Mouse (Mus musculus): ENCODE measurements around the gene Nr1h3. TPM values are rescaled to one million over a fixed set of nuclear protein-coding genes. Genes with fewer than 3 reads are reported as not detected.
"Not testable (repeated sequence)": the region's sequence is repeated elsewhere in the genome, so short reads cannot be mapped to it uniquely, and the experiment has no call there.

Gene Nr1h3
- polyA plus RNA-seq (2015; fragmentation: Nextera tagmentation; extraction: Ambion mirVana), result 1.6 and 2.1 TPM in 2 replicates

GRCm38 (mm10) chr2:91202222-91202971, at the start of gene Nr1h3, which contains the start of gene Acp2:
Gene Nr1h3, minus strand, starts transcription at chr2:91202834.
Gene Acp2, plus strand, starts transcription at chr2:91202885.
- Histone ChIP-seq H3K9ac (replicated peaks) (peak within 1 kb of the TSS; percentile 80), H3K4me1 (replicated peaks) (peaks cover 25% of the 10 kb centered on the region), H3K9me3 (no peaks in the 10 kb centered on the region), H3K4me2 (replicated peaks) (peak within 1 kb of the TSS; percentile 69), H3K36me3 (peaks cover 22% of the 10 kb centered on the region), H3K27ac (peak within 1 kb of the TSS; percentile 90), H3K4me3 (replicated peaks) (peak within 1 kb of the TSS; percentile 65), H3K27me3 (no peaks in the 10 kb centered on the region)
- WGBS, result 3% methylated on average over 28 of the region's 28 CpGs
- ATAC-seq, result peak; percentile 98

- H3K27me3 ChIP-seq, result peaks cover 21% of the 10 kb centered on the region
- WGBS, result 78% methylated on average over 4 of the region's 4 CpGs
- peaks cover 21% of the 10 kb centered on the region for H3K4me1 ChIP-seq (replicated peaks)
- no peak overlapping the region for H3K4me2 ChIP-seq (replicated peaks)
- H3K27ac ChIP-seq, result no peak overlapping the region
- no peaks in the 10 kb centered on the region for H3K9me3 ChIP-seq
- no peak overlapping the region for H3K9ac ChIP-seq (replicated peaks)
- no peaks in the 10 kb centered on the region for H3K36me3 ChIP-seq
- ATAC-seq, result no peak
- no peak overlapping the region for H3K4me3 ChIP-seq (replicated peaks)
Observed at GRCm38 (mm10) chr2:91252001-91252400, 49.4 kb upstream of the Nr1h3 start.

GRCm38 (mm10) chr2:91248366-91248765, 45.7 kb upstream of the Nr1h3 start:
- H3K9me3 ChIP-seq, result no peaks in the 10 kb centered on the region
- H3K9ac ChIP-seq (replicated peaks), result no peak overlapping the region
- H3K27ac ChIP-seq, result no peak overlapping the region
- H3K4me2 ChIP-seq (replicated peaks), result no peak overlapping the region
- WGBS, result 92% methylated on average over 4 of the region's 4 CpGs
- H3K36me3 ChIP-seq, result no peaks in the 10 kb centered on the region
- H3K4me3 ChIP-seq (replicated peaks), result no peak overlapping the region
- H3K4me1 ChIP-seq (replicated peaks), result no peaks in the 10 kb centered on the region
- H3K27me3 ChIP-seq, result no peaks in the 10 kb centered on the region; the same call in 1 of the 2 replicates
- no peak for ATAC-seq

- ATAC-seq, result no peak
- Histone ChIP-seq H3K27me3 (no peaks in the 10 kb centered on the region), H3K9ac (replicated peaks) (no peak overlapping the region), H3K9me3 (no peaks in the 10 kb centered on the region), H3K4me3 (replicated peaks) (no peak overlapping the region), H3K4me2 (replicated peaks) (no peak overlapping the region), H3K36me3 (no peaks in the 10 kb centered on the region), H3K4me1 (replicated peaks) (no peaks in the 10 kb centered on the region), H3K27ac (no peak overlapping the region)
- WGBS, result 80% methylated on average over 5 of the region's 5 CpGs
Observed at GRCm38 (mm10) chr2:91244557-91245228, 42.1 kb upstream of the Nr1h3 start.

- Histone ChIP-seq H3K4me3 (replicated peaks) (no peak overlapping the region), H3K4me1 (replicated peaks) (no peaks in the 10 kb centered on the region), H3K4me2 (replicated peaks) (no peak overlapping the region), H3K27me3 (no peaks in the 10 kb centered on the region), H3K9ac (replicated peaks) (no peak overlapping the region), H3K9me3 (no peaks in the 10 kb centered on the region), H3K27ac (no peak overlapping the region), H3K36me3 (no peaks in the 10 kb centered on the region)
- 55% methylated on average over 3 of the region's 3 CpGs for WGBS
- ATAC-seq, result no peak
Observed at GRCm38 (mm10) chr2:91243416-91243815, 40.8 kb upstream of the Nr1h3 start.

- no peak overlapping the region for H3K27ac ChIP-seq
- no peak overlapping the region for H3K4me3 ChIP-seq (replicated peaks)
- H3K36me3 ChIP-seq, result no peaks in the 10 kb centered on the region
- no peak overlapping the region for H3K4me2 ChIP-seq (replicated peaks)
- no peaks in the 10 kb centered on the region for H3K27me3 ChIP-seq
- H3K9me3 ChIP-seq, result no peaks in the 10 kb centered on the region
- whole genome bisulfite sequencing, result 77% methylated on average over 5 of the region's 5 CpGs
- H3K4me1 ChIP-seq (replicated peaks), result peaks cover 4% of the 10 kb centered on the region
- no peak for ATAC-seq
- no peak overlapping the region for H3K9ac ChIP-seq (replicated peaks)
Observed at GRCm38 (mm10) chr2:91242547-91242946, 39.9 kb upstream of the Nr1h3 start.

GRCm38 (mm10) chr2:91237511-91238080, 35.0 kb upstream of the Nr1h3 start:
- H3K4me1 ChIP-seq (replicated peaks); H3K9me3 ChIP-seq; H3K27me3 ChIP-seq; H3K36me3 ChIP-seq: not testable (repeated sequence)
- WGBS, result 19% methylated on average over 4 of the region's 4 CpGs
- peak; percentile 65 for ATAC-seq
- Histone ChIP-seq H3K9ac (replicated peaks) (peak overlapping the region; percentile 54; the same call in 1 of the 2 replicates), H3K4me2 (replicated peaks) (peak overlapping the region; percentile 59), H3K27ac (peak overlapping the region; percentile 90), H3K4me3 (replicated peaks) (peak overlapping the region; percentile 49)

GRCm38 (mm10) chr2:91236601-91237510, 34.2 kb upstream of the Nr1h3 start, which contains the start of gene Ddb2:
Gene Ddb2, minus strand, starts transcription at chr2:91236982.
- ATAC-seq, result peak; percentile 99

GRCm38 (mm10) chr2:91229735-91230134, 27.1 kb upstream of the Nr1h3 start:
- 84% methylated on average over 2 of the region's 2 CpGs for WGBS
- Histone ChIP-seq H3K4me2 (replicated peaks) (no peak overlapping the region), H3K4me1 (replicated peaks) (no peaks in the 10 kb centered on the region), H3K27me3 (no peaks in the 10 kb centered on the region), H3K4me3 (replicated peaks) (no peak overlapping the region), H3K36me3 (no peaks in the 10 kb centered on the region), H3K9ac (replicated peaks) (no peak overlapping the region), H3K9me3 (no peaks in the 10 kb centered on the region), H3K27ac (no peak overlapping the region)
- ATAC-seq, result no peak

More at GRCm38 (mm10) chr2:91236601-91237510, 34.2 kb upstream of the Nr1h3 start, which contains the start of gene Ddb2:
- Histone ChIP-seq H3K36me3 (no peaks in the 10 kb centered on the region), H3K4me2 (replicated peaks) (peak within 1 kb of the TSS; percentile 59), H3K27me3 (no peaks in the 10 kb centered on the region), H3K4me3 (replicated peaks) (peak within 1 kb of the TSS; percentile 49), H3K9ac (replicated peaks) (peak within 1 kb of the TSS; percentile 54), H3K9me3 (no peaks in the 10 kb centered on the region), H3K4me1 (replicated peaks) (peaks cover 5% of the 10 kb centered on the region), H3K27ac (peak within 1 kb of the TSS; percentile 90)
- under 1% methylated on average over 48 of the region's 48 CpGs for WGBS

- Histone ChIP-seq H3K4me1 (replicated peaks) (no peaks in the 10 kb centered on the region), H3K36me3 (peaks cover 4% of the 10 kb centered on the region; the same call in 1 of the 2 replicates), H3K9ac (replicated peaks) (no peak overlapping the region), H3K27me3 (no peaks in the 10 kb centered on the region), H3K4me2 (replicated peaks) (no peak overlapping the region), H3K9me3 (no peaks in the 10 kb centered on the region), H3K27ac (no peak overlapping the region), H3K4me3 (replicated peaks) (no peak overlapping the region)
- 86% methylated on average over 2 of the region's 2 CpGs for WGBS
- no peak for ATAC-seq
Observed at GRCm38 (mm10) chr2:91223614-91224013, 21.0 kb upstream of the Nr1h3 start.

- no peaks in the 10 kb centered on the region for H3K4me1 ChIP-seq (replicated peaks)
- no peak overlapping the region for H3K27ac ChIP-seq
- H3K9me3 ChIP-seq, result no peaks in the 10 kb centered on the region
- 94% methylated on average over 3 of the region's 3 CpGs for WGBS
- ATAC-seq, result no peak
- no peak overlapping the region for H3K4me2 ChIP-seq (replicated peaks)
- no peak overlapping the region for H3K9ac ChIP-seq (replicated peaks)
- H3K4me3 ChIP-seq (replicated peaks), result no peak overlapping the region
- H3K36me3 ChIP-seq, result peaks cover 23% of the 10 kb centered on the region
- H3K27me3 ChIP-seq, result no peaks in the 10 kb centered on the region
Observed at GRCm38 (mm10) chr2:91220501-91220900, 17.9 kb upstream of the Nr1h3 start.

Measured in midbrain, embryonic 13.5 days (tissue).